Mouse (Mus musculus) layer of hippocampus, postnatal 36 days (tissue): ENCODE measurements around the gene Stk38l. TPM values are rescaled to one million over a fixed set of nuclear protein-coding genes. Genes with fewer than 3 reads are reported as not detected.
A peak's percentile ranks its signal among the peaks of the same experiment; 100 is the strongest.
"Not testable (repeated sequence)": the region's sequence is repeated elsewhere in the genome, so short reads cannot be mapped to it uniquely, and the experiment has no call there.

Experiments used
- DNase-seq, 2 experiments: peaks; one replicate each; pipeline ENCODE4 v3.0.0; 2022
- total RNA-seq, 2 experiments: library from RNA; stranded (reverse); gene quantifications; 2 replicates each; pipeline ENCODE4 v1.2.3; 2021

Gene Stk38l
- total RNA-seq, 2 experiments from 2014 or later, result 21.3 to 23.3 TPM

DNA sequence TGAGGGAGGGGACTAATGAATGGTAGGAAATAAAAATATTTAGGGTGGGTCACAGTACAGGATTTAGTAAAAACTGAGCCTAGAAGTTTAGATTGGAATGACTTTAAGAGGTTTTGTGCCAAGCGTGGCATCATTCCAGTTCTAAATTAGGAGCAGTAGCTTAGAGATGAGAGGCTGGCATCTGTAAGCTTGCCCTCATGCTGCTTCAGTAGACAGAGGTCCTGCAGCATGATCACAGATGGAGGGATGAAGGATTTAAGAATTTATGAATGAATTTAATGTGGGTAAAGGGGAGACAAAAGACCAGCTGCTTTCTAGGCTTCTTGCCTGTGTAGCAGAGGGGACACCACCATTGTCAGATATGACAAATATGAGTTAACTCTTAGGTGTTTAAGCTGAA lies 14.1 kb downstream of the Stk38l start:
- DNase-seq, result no peak

GRCm38 (mm10) chr6:146740724-146741123 lies 15.9 kb downstream of the Stk38l start:
- no peak for DNase-seq

- DNase-seq, result no peak
Observed at GRCm38 (mm10) chr6:146741986-146742635, 17.3 kb downstream of the Stk38l start.

- DNase-seq, result not testable (repeated sequence)
Observed at GRCm38 (mm10) chr6:146744266-146744665, 19.5 kb downstream of the Stk38l start.

GRCm38 (mm10) chr6:146745180-146745579 lies 20.4 kb downstream of the Stk38l start:
- DNase-seq, result no peak

GRCm38 (mm10) chr6:146746577-146746976 lies 21.8 kb downstream of the Stk38l start:
- DNase-seq, result no peak

DNA sequence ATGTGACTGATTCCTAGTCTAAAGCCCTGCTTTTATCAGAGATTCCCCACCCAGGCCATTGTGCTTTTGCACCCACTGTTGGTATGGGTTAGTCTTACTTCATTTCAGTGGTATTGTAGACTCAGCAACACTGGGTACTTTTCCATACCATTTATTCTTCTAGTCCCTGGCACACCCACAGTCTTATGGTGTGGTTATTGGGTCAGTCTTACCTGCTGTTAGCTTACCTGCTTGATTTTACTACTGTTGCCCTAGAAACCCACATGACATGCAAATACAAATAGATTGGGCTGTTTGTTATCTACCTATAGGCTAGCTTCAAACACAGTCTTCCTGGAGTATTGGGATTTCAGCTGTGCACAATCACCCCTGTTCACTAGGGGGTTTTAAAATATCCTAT lies 22.3 kb downstream of the Stk38l start:
- DNase-seq, result no peak

GRCm38 (mm10) chr6:146748271-146748670 lies 23.5 kb downstream of the Stk38l start:
- DNase-seq, result no peak

DNA sequence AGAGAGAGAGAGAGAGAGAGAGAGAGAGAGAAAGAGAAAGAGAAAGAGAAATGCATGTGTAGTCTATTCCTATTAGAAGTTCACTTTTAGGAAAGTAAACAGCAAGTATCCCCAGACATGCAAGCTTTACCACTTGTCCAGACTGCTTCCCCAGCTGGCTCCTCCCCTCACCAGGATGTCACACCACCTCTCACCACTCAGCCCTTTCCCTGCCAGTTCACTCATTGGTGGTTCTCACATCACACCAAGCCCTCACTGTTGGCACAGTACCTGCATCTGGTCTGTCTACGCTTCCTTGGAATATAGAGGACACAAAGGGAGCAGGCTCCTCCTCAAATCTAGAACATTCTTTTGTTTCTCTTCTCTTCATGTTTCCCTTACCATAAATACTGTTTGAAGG lies 26.9 kb downstream of the Stk38l start:
- no peak for DNase-seq

GRCm38 (mm10) chr6:146752178-146752577 lies 27.4 kb downstream of the Stk38l start:
- DNase-seq, result no peak

DNA sequence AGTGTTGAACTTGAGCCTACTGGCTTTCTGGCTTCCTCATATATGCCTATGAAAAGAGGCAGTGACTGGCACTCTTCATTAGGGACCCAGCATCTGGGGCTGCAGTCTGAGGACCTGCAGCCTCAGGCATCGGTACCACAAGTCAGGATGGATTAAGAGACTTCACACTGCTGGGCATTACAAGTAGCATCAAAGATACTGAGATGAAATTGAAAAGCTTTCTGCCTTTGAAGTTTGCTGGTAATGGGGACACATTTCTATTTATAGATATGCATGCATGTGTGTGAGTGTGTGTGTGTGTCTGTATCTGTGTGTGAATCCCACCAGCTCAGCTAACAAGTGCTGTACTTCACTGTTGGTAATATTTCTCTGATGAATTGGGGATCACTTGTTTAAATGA lies 27.8 kb downstream of the Stk38l start:
- DNase-seq, result no peak

DNA sequence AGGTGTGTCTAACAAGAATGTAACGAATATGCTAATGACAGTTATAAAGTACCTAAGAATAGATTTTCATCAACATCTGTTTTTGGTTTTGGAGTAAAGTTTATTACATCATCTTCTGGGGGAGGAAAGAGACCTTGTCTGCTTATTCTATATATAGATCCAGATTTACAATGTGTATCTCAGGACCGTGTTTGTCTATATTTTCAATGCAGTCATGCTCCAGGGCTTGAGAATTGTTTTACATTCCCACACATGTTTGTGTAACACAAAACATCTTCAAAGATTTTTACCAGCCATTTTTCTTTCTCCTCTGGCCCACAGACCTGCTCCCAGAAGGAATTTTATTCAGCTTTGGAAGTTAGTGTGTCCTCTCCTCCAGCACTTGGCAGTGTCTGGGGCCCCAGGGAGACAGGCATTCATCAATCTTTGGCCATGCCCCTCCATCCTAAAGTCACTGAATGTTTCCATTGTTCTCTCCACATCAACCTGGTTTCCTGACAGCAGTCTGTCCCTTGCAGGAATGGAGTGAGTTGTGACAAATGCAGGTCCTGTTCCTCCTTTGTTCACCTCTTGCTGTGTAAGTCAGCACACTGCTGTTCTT lies 28.9 kb downstream of the Stk38l start:
- no peak for DNase-seq

- no peak for DNase-seq
Observed at GRCm38 (mm10) chr6:146755136-146755535, 30.3 kb downstream of the Stk38l start.

DNA sequence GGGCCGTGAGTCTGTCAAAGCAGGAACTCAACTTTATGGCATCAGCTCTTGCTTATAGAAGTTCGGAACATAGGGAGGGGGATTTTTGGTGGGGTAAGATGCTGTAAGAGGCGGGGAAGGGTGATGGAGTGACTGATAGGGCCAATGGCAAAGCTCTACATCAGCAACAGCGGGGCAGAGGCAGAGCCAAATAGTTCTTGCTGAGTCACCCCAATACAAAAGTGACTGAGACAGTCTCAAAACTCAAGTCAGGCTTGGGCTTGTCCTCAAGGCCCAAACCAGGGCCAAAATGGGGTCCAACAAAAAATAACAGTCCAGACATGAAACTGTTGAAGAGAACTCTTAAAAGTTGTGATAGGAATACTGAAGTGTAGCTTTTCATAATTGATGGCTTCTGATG lies 30.9 kb downstream of the Stk38l start:
- no peak for DNase-seq

DNA sequence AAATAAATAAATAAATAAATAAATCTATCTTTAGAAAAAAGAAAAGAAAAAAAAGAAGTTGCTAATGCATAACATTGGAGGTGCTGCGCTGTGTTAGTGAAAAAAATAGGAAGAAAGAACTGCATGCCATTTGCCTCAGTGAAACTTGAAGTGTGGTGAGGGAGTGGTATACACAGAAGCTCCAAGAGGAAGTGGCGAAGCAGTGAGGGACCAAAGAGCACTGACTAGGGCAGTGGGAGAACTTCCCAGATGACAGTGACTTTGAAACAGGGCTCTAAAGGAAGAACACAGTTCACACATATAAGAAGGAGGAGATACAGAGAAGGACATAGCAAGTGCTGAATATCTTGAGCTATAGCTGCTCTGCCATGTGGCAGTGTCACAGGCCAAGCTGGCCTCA lies 34.2 kb downstream of the Stk38l start:
- DNase-seq, result no peak

- no peak for DNase-seq
Observed at GRCm38 (mm10) chr6:146760022-146760421, 35.2 kb downstream of the Stk38l start.

GRCm38 (mm10) chr6:146760736-146761135 lies 35.9 kb downstream of the Stk38l start:
- DNase-seq, result no peak

DNA sequence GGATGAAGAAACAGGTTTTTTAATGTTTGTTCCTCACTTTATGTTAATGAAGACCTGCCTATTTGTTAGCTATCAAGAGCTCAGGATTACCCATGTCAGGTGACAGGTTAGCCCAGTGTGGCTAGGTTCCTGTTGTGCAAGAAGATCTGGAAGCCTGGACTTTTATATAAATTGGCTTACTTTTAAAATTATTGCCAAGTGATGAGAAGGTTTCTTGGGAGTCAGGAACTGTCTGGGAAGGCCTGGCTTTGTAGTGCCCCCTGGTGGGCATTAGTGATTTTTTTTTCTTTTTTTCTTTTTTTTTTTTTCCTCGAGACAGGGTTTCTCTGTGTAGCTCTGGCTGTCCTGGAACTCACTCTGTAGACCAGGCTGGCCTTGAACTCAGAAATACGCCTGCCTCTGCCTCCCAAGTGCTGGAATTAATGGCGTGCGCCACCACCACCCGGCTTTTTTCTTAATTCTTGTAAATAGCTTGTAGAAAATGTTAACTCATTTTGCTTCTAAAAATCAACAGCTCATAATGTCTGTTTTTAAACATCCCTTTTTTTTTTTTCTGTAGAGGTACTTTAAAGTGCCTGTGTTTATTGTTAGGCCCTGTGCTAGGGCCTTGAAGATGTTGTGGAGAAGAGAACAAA lies 37.6 kb downstream of the Stk38l start:
- peak in 1 of 2 experiments; percentile 6 for DNase-seq

DNA sequence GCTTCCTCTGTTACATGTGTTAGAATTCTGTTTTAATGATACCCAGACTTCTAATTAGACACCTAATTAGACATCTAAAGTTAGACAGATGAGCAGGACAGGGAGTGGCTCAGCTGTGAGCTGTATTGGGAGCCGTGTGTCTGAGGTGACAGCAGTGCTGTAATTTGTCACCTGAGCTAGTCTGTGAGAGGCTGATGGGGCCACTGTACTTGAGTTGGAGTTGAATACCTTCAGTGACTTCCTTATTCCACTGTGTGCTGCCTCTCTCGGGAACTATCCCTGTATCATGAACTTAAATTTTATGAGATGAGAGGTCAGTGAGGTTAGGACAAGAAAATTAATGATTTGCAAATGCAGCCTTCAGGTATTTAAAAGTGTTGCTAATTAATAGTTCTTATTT lies 39.8 kb downstream of the Stk38l start:
- DNase-seq, result no peak

- DNase-seq, result no peak
Observed at GRCm38 (mm10) chr6:146765270-146765669, 40.5 kb downstream of the Stk38l start.

- no peak for DNase-seq
Observed at GRCm38 (mm10) chr6:146768813-146769404, 44.1 kb downstream of the Stk38l start.

DNA sequence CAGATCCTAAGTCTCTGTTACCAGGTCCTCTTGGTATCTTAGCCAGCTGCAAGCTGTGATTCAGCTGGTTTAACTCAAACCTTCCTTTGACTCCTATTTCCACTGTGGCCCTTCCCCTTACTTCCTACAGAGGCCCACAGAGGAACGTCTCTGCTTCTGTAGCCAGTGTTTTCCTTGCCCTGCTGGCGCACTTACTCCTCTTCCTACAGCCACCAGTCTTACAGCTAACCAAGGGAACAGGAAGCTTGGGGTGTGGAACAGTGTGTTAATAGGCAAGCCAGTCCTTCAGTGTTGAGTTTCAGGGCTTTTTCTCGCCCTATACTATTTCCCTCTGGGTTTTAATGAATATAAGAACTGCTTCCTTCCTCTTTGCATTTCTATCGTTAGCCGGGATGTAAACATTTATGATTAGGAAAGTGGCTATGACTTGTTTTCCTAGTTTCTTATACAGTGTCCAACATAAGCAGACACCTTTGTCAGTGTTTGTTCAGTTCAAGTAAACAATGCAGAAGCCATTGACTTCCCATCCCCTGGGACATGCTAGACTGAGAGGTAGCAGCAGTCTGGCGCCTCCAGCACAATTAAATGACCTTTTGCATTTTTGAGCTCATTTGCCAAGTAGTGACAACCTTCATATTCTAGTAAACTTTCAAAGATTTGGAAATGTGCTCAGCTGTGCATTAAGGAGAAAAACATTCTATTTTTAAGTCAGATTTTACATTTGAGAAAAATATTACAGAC lies 45.4 kb downstream of the Stk38l start:
- DNase-seq, result no peak

- DNase-seq, result no peak
Observed at GRCm38 (mm10) chr6:146770808-146771207, 46.0 kb downstream of the Stk38l start.
